Mouse (Mus musculus) liver, postnatal 0 days (tissue): Measurements from ENCODE around the gene Sgms1.

ENCODE experiments used
- CTCF ChIP-seq: sonication (generic); IDR thresholded peaks from 2 replicates; pipeline ENCODE4 v1.5.1; 2016; ENCODE audit warnings: antibody characterized with exemption, low read depth
- EP300 ChIP-seq: IDR thresholded peaks from 2 replicates; pipeline ENCODE4 v1.6.1; 2016; ENCODE audit warnings: antibody characterized with exemption, low read depth, mild to moderate bottlenecking

- TF ChIP-seq CTCF (no peak), EP300 (no peak)
Observed at GRCm38 (mm10) chr19:32189961-32190360, 199.6 kb downstream of the Sgms1 start.
